Mouse (Mus musculus) forebrain, embryonic 16.5 days (tissue): Measurements from ENCODE around the gene Mknk2. TPM values are rescaled to one million over a fixed set of nuclear protein-coding genes. Genes with fewer than 3 reads are reported as not detected.

ENCODE experiments used
- ATAC-seq: fragments of 200-750 bp; cut with Nextera tagmentation; 2 replicates; pipeline ENCODE4 v1.8.0; 2017; ENCODE audit warnings: mild to moderate bottlenecking, moderate library complexity
- H3K27ac ChIP-seq: fragments of 300-500 bp; sonication (generic); 2 replicates; pipeline ENCODE4 v1.5.1; 2014; ENCODE audit warnings: low read length, control low read depth
- H3K27me3 ChIP-seq: fragments of 300-500 bp; sonication (generic); replicated peaks from 2 replicates; pipeline ENCODE4 v1.6.1; 2014; ENCODE audit warnings: low read length; ENCODE audit not compliant: control insufficient read depth, insufficient read depth
- H3K36me3 ChIP-seq: fragments of 300-500 bp; sonication (generic); 2 replicates; pipeline ENCODE4 v1.6.1; 2014; ENCODE audit not compliant: control insufficient read depth, insufficient read depth
- H3K4me1 ChIP-seq: fragments of 300-500 bp; sonication (generic); replicated peaks from 2 replicates; pipeline ENCODE4 v1.6.1; 2014; ENCODE audit warnings: low read length; ENCODE audit not compliant: control insufficient read depth, insufficient read depth
- H3K4me2 ChIP-seq: fragments of 300-500 bp; sonication (generic); 2 replicates; pipeline ENCODE4 v1.6.1; 2014; ENCODE audit warnings: mild to moderate bottlenecking, low read length, control low read depth
- H3K4me3 ChIP-seq: fragments of 300-500 bp; sonication (generic); replicated peaks from 2 replicates; pipeline ENCODE4 v1.5.1; 2014; ENCODE audit warnings: mild to moderate bottlenecking, low read length, control low read depth
- H3K9ac ChIP-seq: fragments of 300-500 bp; sonication (generic); replicated peaks from 2 replicates; pipeline ENCODE4 v1.6.1; 2014; ENCODE audit warnings: low read depth, low read length, control low read depth
- H3K9me3 ChIP-seq: fragments of 300-500 bp; sonication (generic); 2 replicates; pipeline ENCODE4 v1.6.1; 2016; ENCODE audit warnings: low read length; ENCODE audit not compliant: control insufficient read depth
- WGBS: fragments of 180-500 bp; shearing (Covaris S2); extraction: QIAGEN DNeasy Blood & Tissue Kit; methylation state at CpG from one replicate; pipeline ENCODE4 v1.1.7; 2014; 5-methylcytosine and 5-hydroxymethylcytosine counted together
- polyA plus RNA-seq: library from polyadenylated mRNA; unstranded; fragments of >200 nt; fragmentation: Nextera tagmentation; extraction: Ambion mirVana; gene quantifications from 2 replicates; pipeline ENCODE4 v1.2.1, GENCODE M21; 2015

Mknk2 gene
- polyA plus RNA-seq, result 57.1 and 61.2 TPM in 2 replicates

- Histone ChIP-seq H3K9me3 (no peaks in the 10 kb centered on the region), H3K4me3 (peak within 1 kb of the TSS; percentile 52), H3K4me2 (peak within 1 kb of the TSS; percentile 76), H3K36me3 (no peaks in the 10 kb centered on the region), H3K9ac (peak within 1 kb of the TSS; percentile 72), H3K27ac (peak within 1 kb of the TSS; percentile 98), H3K4me1 (peaks cover 51% of the 10 kb centered on the region), H3K27me3 (no peaks in the 10 kb centered on the region)
- peak; percentile 29; the same call in 1 of the 2 replicates for ATAC-seq
- WGBS, result 8% methylated on average over 8 of the region's 8 CpGs
These were observed at the start of gene Mknk2 for GRCm38 (mm10) chr10:80677942-80678436. Mknk2 (minus strand) TSS chr10:80678112.

- no peaks in the 10 kb centered on the region for H3K9me3 ChIP-seq
- H3K4me1 ChIP-seq, result no peaks in the 10 kb centered on the region
- H3K4me2 ChIP-seq, result no peak overlapping the region
- no peak for ATAC-seq
- peaks cover 71% of the 10 kb centered on the region for H3K36me3 ChIP-seq
- H3K9ac ChIP-seq, result no peak overlapping the region
- H3K4me3 ChIP-seq, result no peak overlapping the region
- H3K27ac ChIP-seq, result no peak overlapping the region
- 90% methylated on average over 1 of the region's 1 CpGs for WGBS
- H3K27me3 ChIP-seq, result no peaks in the 10 kb centered on the region
These were observed 39.4 kb upstream of the Mknk2 start for GRCm38 (mm10) chr10:80717281-80717680.

- 91% methylated on average over 3 of the region's 3 CpGs for WGBS
- no peak overlapping the region for H3K4me3 ChIP-seq
- ATAC-seq, result no peak
These were observed 32.9 kb upstream of the Mknk2 start for GRCm38 (mm10) chr10:80710834-80711233.

GRCm38 (mm10) chr10:80705479-80705878 lies 27.6 kb upstream of the Mknk2 start:
- no peak overlapping the region for H3K27ac ChIP-seq
- H3K4me2 ChIP-seq, result no peak overlapping the region
- 79% methylated on average over 3 of the region's 3 CpGs for WGBS
- H3K9ac ChIP-seq, result no peak overlapping the region
- no peaks in the 10 kb centered on the region for H3K27me3 ChIP-seq
- no peaks in the 10 kb centered on the region for H3K9me3 ChIP-seq
- H3K4me1 ChIP-seq, result peaks cover 19% of the 10 kb centered on the region
- no peak for ATAC-seq
- H3K36me3 ChIP-seq, result peaks cover 32% of the 10 kb centered on the region
- no peak overlapping the region for H3K4me3 ChIP-seq

More at GRCm38 (mm10) chr10:80710834-80711233, 32.9 kb upstream of the Mknk2 start:
- H3K27ac ChIP-seq, result no peak overlapping the region
- peaks cover 60% of the 10 kb centered on the region for H3K36me3 ChIP-seq
- H3K9ac ChIP-seq, result no peak overlapping the region
- no peaks in the 10 kb centered on the region for H3K4me1 ChIP-seq
- H3K27me3 ChIP-seq, result no peaks in the 10 kb centered on the region
- no peaks in the 10 kb centered on the region for H3K9me3 ChIP-seq
- H3K4me2 ChIP-seq, result no peak overlapping the region

GRCm38 (mm10) chr10:80705033-80705432 lies 27.1 kb upstream of the Mknk2 start:
- Histone ChIP-seq H3K9ac (0 out of 2 replicates have a peak overlapping the region, but pooled peaks have one; percentile 11), H3K27ac (no peak overlapping the region), H3K36me3 (peaks cover 28% of the 10 kb centered on the region), H3K4me2 (no peak overlapping the region), H3K4me3 (no peak overlapping the region), H3K4me1 (peaks cover 23% of the 10 kb centered on the region), H3K27me3 (no peaks in the 10 kb centered on the region), H3K9me3 (no peaks in the 10 kb centered on the region)
- ATAC-seq, result no peak
- WGBS, result 71% methylated on average over 3 of the region's 3 CpGs

GRCm38 (mm10) chr10:80704418-80704817 lies 26.5 kb upstream of the Mknk2 start:
- H3K4me1 ChIP-seq, result peaks cover 29% of the 10 kb centered on the region
- H3K9ac ChIP-seq, result no peak overlapping the region
- WGBS, result 92% methylated on average over 5 of the region's 5 CpGs
- H3K27ac ChIP-seq, result no peak overlapping the region
- no peak for ATAC-seq
- no peak overlapping the region for H3K4me3 ChIP-seq
- no peaks in the 10 kb centered on the region for H3K9me3 ChIP-seq
- H3K4me2 ChIP-seq, result no peak overlapping the region
- peaks cover 22% of the 10 kb centered on the region for H3K36me3 ChIP-seq
- H3K27me3 ChIP-seq, result no peaks in the 10 kb centered on the region

GRCm38 (mm10) chr10:80703643-80704042 lies 25.7 kb upstream of the Mknk2 start:
- Histone ChIP-seq H3K9ac (peak overlapping the region; percentile 42; the same call in 1 of the 2 replicates), H3K27me3 (no peaks in the 10 kb centered on the region), H3K9me3 (no peaks in the 10 kb centered on the region), H3K4me1 (peaks cover 30% of the 10 kb centered on the region), H3K4me3 (no peak overlapping the region; the same call in 1 of the 2 replicates), H3K27ac (no peak overlapping the region), H3K4me2 (peak overlapping the region; percentile 76), H3K36me3 (peaks cover 15% of the 10 kb centered on the region)
- 93% methylated on average over 5 of the region's 5 CpGs for WGBS
- no peak for ATAC-seq

- peak overlapping the region; percentile 86 for H3K4me3 ChIP-seq
These were observed 24.9 kb upstream of the Mknk2 start for GRCm38 (mm10) chr10:80702536-80703390.

GRCm38 (mm10) chr10:80701721-80702535 lies 24.0 kb upstream of the Mknk2 start, which contains the start of the genes Mob3a and Izumo4:
Mob3a (minus strand) TSS chr10:80701977.
Izumo4 (plus strand) TSS chr10:80702184.
- Histone ChIP-seq H3K4me3 (peak within 1 kb of the TSS; percentile 86), H3K9me3 (no peaks in the 10 kb centered on the region), H3K36me3 (peaks cover 4% of the 10 kb centered on the region; the same call in 1 of the 2 replicates), H3K4me2 (peak within 1 kb of the TSS; percentile 76), H3K27me3 (no peaks in the 10 kb centered on the region), H3K9ac (peak within 1 kb of the TSS; percentile 91), H3K4me1 (peaks cover 41% of the 10 kb centered on the region), H3K27ac (peak within 1 kb of the TSS; percentile 93)
- ATAC-seq, result peak; percentile 97
- under 1% methylated on average over 59 of the region's 59 CpGs for WGBS

More at GRCm38 (mm10) chr10:80702536-80703390, 24.9 kb upstream of the Mknk2 start:
- Histone ChIP-seq H3K4me2 (peak overlapping the region; percentile 76), H3K27me3 (no peaks in the 10 kb centered on the region), H3K9me3 (no peaks in the 10 kb centered on the region), H3K36me3 (peaks cover 10% of the 10 kb centered on the region; the same call in 1 of the 2 replicates), H3K27ac (peak overlapping the region; percentile 93), H3K4me1 (peaks cover 38% of the 10 kb centered on the region), H3K9ac (peak overlapping the region; percentile 42)
- WGBS, result 3% methylated on average over 47 of the region's 47 CpGs
- ATAC-seq, result peak; percentile 84
